Mouse (Mus musculus) 3134 (cell line): Measurements from ENCODE around the gene 1700021F05Rik.
"Not testable (repeated sequence)": the region's sequence is repeated elsewhere in the genome, so short reads cannot be mapped to it uniquely, and the experiment has no call there.

ENCODE experiments used
- DNase-seq: peaks from one replicate; pipeline ENCODE4 v3.0.0-alpha.2; 2011; ENCODE audit warnings: low spot score; ENCODE audit not compliant: insufficient read length; ENCODE audit errors: extremely low read depth

1700021F05Rik gene

GRCm38 (mm10) chr10:43539746-43540310 lies 966 bp downstream of the 1700021F05Rik start:
- no peak for DNase-seq

GRCm38 (mm10) chr10:43538831-43539230 lies 2.0 kb downstream of the 1700021F05Rik start:
- no peak for DNase-seq

GRCm38 (mm10) chr10:43537652-43538051 lies 3.1 kb downstream of the 1700021F05Rik start:
- no peak for DNase-seq

- DNase-seq, result no peak
Observed at GRCm38 (mm10) chr10:43534382-43534781, 6.4 kb downstream of the 1700021F05Rik start.

GRCm38 (mm10) chr10:43527283-43528269 lies 13.2 kb downstream of the 1700021F05Rik start:
- DNase-seq, result no peak

GRCm38 (mm10) chr10:43523931-43524330 lies 16.9 kb downstream of the 1700021F05Rik start, which contains the start of gene Gm9803:
TSS of gene Gm9803 (plus strand) at chr10:43524084.
- not testable (repeated sequence) for DNase-seq

DNA sequence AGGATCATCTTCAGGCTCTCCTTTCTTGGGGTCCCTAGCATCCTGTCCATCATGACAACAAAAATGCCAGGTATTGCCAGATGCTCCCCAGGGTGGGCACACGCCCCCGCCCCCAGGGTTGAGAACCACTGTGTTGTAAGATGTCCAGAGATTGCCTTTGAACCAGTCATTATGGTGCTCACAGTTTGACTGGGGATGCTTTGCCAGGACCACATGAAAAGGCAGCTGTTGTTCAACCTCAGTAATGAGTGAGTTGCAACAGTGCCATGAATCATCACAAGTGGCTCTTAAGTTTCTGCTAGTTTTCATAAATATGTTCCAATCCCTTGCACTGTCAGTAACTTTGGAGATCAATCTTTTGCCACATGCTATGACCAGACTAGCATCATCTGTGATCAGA lies 20.8 kb downstream of the 1700021F05Rik start:
- no peak for DNase-seq

GRCm38 (mm10) chr10:43518368-43518767 lies 22.4 kb downstream of the 1700021F05Rik start:
- DNase-seq, result no peak

- DNase-seq, result no peak
Observed at GRCm38 (mm10) chr10:43517836-43518235, 23.0 kb downstream of the 1700021F05Rik start.

- no peak for DNase-seq
Observed at GRCm38 (mm10) chr10:43516992-43517660, 23.7 kb downstream of the 1700021F05Rik start.

DNA sequence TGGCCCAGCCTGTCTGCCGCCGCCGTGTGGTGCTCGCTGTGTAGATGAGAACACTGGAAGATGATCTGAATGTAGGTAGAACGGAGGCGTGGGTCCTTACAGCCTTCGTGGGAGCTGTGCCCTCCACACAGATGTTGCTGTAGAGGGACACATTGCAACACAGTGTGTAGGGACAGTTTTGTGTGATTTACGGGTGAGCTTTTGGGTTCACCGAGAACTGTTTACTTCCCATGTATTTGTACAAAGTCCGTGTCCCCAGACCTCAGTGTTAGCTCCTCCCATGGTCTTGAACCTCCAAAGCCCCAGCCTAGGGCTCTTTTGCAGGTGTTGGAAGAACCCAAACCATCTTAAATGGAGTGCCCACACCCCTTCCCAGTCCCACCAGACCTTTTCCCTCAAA lies 27.8 kb downstream of the 1700021F05Rik start:
- no peak for DNase-seq

- DNase-seq, result no peak
Observed at GRCm38 (mm10) chr10:43509228-43509627, 31.6 kb downstream of the 1700021F05Rik start.

- DNase-seq, result no peak
Observed at GRCm38 (mm10) chr10:43507051-43507450, 33.7 kb downstream of the 1700021F05Rik start.

DNA sequence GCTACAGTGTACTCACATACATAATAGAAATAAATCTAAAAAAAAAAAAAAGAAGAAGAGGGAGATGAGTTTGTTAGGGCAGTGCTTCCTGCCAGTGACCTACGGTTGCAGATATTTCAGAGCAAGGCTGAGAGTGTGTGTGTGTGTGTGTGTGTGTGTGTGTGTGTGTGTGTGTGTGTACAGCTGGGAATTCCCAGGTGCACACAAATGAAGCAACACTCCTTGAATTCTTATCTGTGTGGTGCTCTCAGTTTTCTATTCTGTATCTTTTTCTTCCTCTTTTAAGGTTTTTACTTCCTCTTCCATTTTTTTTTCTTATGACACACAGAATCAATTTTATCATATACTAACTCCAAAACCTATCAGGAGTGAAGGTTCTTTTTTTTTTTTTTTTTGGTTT lies 36.5 kb downstream of the 1700021F05Rik start:
- DNase-seq, result no peak

GRCm38 (mm10) chr10:43502599-43502998 lies 38.2 kb downstream of the 1700021F05Rik start:
- no peak for DNase-seq

- no peak for DNase-seq
Observed at GRCm38 (mm10) chr10:43490846-43491245, 49.9 kb downstream of the 1700021F05Rik start.

- no peak for DNase-seq
Observed at GRCm38 (mm10) chr10:43490034-43490433, 50.8 kb downstream of the 1700021F05Rik start.

DNA sequence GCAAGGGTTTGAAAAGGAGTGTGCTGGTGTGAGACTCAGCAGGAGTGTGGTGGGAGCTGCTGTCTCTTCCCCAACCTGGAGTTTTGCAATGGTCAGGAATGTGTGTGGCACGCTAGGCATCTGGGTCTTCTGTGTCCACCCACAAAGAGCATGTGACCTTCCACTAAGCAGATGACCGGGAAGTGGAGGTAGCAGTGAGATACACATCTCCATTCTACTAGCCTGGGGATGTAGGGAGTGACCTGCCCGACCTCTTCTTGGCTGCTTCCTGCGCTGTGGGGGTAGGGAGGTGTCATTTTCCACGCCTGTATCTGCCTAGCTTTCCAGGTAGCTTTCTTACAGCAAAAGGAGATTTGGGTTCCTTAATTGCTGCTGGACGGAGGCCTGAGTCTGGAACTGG lies 51.2 kb downstream of the 1700021F05Rik start:
- peak; percentile 37 for DNase-seq

DNA sequence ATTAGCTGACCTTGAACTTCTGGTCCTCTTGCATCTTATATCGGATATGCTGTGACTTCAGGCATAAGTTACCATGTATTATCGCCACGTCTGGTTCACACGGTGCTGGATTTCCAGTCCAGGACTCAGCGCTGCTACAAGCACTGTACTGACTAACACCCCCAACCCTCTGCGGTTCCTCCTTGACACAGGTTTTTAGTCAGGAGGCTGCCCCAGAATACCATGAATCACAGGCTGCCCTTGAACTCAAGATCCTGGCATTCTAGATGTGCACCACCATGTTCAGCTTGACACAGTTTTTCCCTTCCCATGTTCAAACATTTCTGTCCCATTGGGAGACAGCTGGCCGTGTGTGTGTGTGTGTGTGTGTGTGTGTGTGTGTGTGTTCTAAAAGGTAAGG lies 51.7 kb downstream of the 1700021F05Rik start:
- no peak for DNase-seq

DNA sequence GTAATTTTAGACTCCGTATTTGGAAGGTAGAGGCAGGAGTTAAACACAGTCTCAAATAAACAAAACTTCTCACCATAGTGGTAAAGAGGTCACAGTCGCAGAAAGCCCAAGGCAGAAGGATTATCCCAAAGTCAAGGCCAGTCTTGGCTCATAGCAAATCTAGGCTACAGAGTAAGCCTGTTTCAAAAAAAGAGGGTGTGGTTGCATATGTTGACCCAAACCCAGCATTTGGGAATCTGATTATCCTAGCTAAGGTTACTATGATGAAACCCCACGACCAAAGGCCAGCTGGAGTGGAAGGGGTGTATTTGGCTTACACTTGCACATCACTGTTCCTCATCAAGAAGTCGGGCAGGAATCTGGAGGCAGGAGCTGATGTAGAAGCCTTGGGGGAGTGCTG lies 52.5 kb downstream of the 1700021F05Rik start:
- DNase-seq, result no peak

- DNase-seq, result no peak
Observed at GRCm38 (mm10) chr10:43487441-43488010, 53.3 kb downstream of the 1700021F05Rik start.
